Mouse (Mus musculus) liver, adult 2 months (tissue): ENCODE results near the gene Prpf8.

ENCODE experiments used
- CTCF ChIP-seq: fragments of 200-500 bp; IDR thresholded peaks from 2 replicates; pipeline ENCODE4 v1.5.1; 2011; ENCODE audit warnings: low read depth, low read length, control low read depth
- POLR2A ChIP-seq: fragments of 200-500 bp; IDR thresholded peaks from 2 replicates; pipeline ENCODE4 v1.6.1; 2011; ENCODE audit warnings: low read length, control low read depth; ENCODE audit not compliant: insufficient read depth; ENCODE audit errors: extremely low read depth

DNA sequence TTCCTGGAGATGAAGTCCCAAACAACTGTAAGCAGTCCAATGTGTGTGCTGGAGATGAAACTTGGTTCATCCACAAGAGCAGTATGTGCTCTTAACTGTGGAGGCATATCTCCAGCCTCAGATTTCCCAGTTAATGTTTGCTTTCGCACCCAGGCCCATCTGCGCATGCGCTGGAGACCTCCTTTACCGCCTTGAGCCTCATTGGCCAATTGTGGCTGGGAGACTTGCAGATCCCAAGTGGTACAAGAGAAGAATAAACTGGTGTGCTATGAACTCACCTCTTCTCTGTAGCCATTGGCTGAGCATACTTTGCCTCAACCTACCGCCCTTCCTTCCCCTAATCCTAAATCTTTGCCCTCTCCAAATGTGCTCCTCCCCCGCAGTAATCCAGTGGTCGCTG lies 13.2 kb upstream of the Prpf8 start:
- no peak for TF ChIP-seq CTCF
- TF ChIP-seq POLR2A, result no peak
